Mouse (Mus musculus) G1E (cell line): ENCODE data around the gene Asnsd1. TPM values are rescaled to one million over a fixed set of nuclear protein-coding genes. Genes with fewer than 3 reads are reported as not detected.
"Not testable (repeated sequence)": the region's sequence is repeated elsewhere in the genome, so short reads cannot be mapped to it uniquely, and the experiment has no call there.

Source experiments
- ATAC-seq: 2 replicates; pipeline ENCODE4 v1.8.0; 2016; ENCODE audit warnings: mild to moderate bottlenecking; ENCODE audit not compliant: insufficient number of reproducible peaks, poor library complexity, low FRiP score, severe bottlenecking; ENCODE audit errors: extremely low read depth
- DNase-seq: peaks from one replicate; pipeline ENCODE4 v3.0.0; 2012; ENCODE audit warnings: low spot score
- H3K27me3 ChIP-seq: 2 replicates; pipeline ENCODE4 v1.6.1; 2012; ENCODE audit warnings: mild to moderate bottlenecking, low read length, inconsistent platforms; ENCODE audit not compliant: insufficient read depth
- H3K36me3 ChIP-seq: replicated peaks from 2 replicates; pipeline ENCODE3; 2012; ENCODE audit warnings: mild to moderate bottlenecking, inconsistent platforms
- H3K4me1 ChIP-seq: 2 replicates; pipeline ENCODE4 v1.6.1; 2012; ENCODE audit warnings: low read depth, low read length, inconsistent platforms, mixed read lengths; ENCODE audit not compliant: insufficient read depth
- H3K4me3 ChIP-seq: 2 replicates; pipeline ENCODE4 v1.5.1; 2012; ENCODE audit warnings: low read depth, mild to moderate bottlenecking, inconsistent platforms, low read length, moderate library complexity, mixed read lengths
- H3K9me3 ChIP-seq: replicated peaks from 2 replicates; pipeline ENCODE4 v1.6.1; 2012; ENCODE audit warnings: inconsistent platforms
- CTCF ChIP-seq: IDR thresholded peaks from 2 replicates; pipeline ENCODE4 v1.5.1; 2012; ENCODE audit warnings: low read depth, low read length, inconsistent platforms, mixed read lengths
- GATA1 ChIP-seq: IDR thresholded peaks from 2 replicates; pipeline ENCODE4 v1.6.1; 2012; ENCODE audit warnings: borderline replicate concordance, low read length, inconsistent platforms, mixed read lengths
- GATA2 ChIP-seq: IDR thresholded peaks from 2 replicates; pipeline ENCODE4 v1.6.1; 2012; ENCODE audit warnings: low read depth, low read length, inconsistent platforms, borderline replicate concordance
- POLR2AphosphoS5 ChIP-seq: IDR thresholded peaks from 2 replicates; pipeline ENCODE4 v1.6.1; 2012; ENCODE audit warnings: low read depth, low read length, inconsistent platforms; ENCODE audit not compliant: insufficient replicate concordance
- TAL1 ChIP-seq: conservative IDR thresholded peaks from 2 replicates; pipeline ENCODE4 v1.6.1; 2012; ENCODE audit warnings: low read depth, low read length, inconsistent platforms, mixed read lengths
- polyA plus RNA-seq: library from polyadenylated mRNA; stranded (reverse); fragments of >175 nt; gene quantifications from 2 replicates; pipeline ENCODE4 v1.2.3, GENCODE M21; 2012
- total RNA-seq, 2 experiments: library from RNA; stranded (forward) in 1 of 2; stranded (reverse) in 1 of 2; fragments of 200-1000 nt in 1 of 2; fragments of >200 nt in 1 of 2; fragmentation: Nextera tagmentation in 1 of 2; gene quantifications; 2 replicates each; pipeline ENCODE4 v1.2.3; 2014 to 2017

The Asnsd1 gene
- total and polyA plus RNA-seq, 3 experiments = 56.5 to 250 (median 186) TPM

- no peak for ATAC-seq
Observed at GRCm38 (mm10) chr1:53358988-53359387, 6.4 kb upstream of the Asnsd1 start.

GRCm38 (mm10) chr1:53341071-53341470, 11.5 kb downstream of the Asnsd1 start:
- Histone ChIP-seq H3K27me3 (no peaks in the 10 kb centered on the region), H3K36me3 (peaks cover 44% of the 10 kb centered on the region), H3K9me3 (no peaks in the 10 kb centered on the region), H3K4me1 (peaks cover 9% of the 10 kb centered on the region; the same call in 1 of the 2 replicates), H3K4me3 (no peak overlapping the region)
- no peak for ATAC-seq
- no peak for TF ChIP-seq POLR2AphosphoS5
- no peak for TF ChIP-seq GATA1
- no peak for TF ChIP-seq CTCF
- TF ChIP-seq GATA2 = no peak
- TF ChIP-seq TAL1 = no peak
- no peak for DNase-seq

More at GRCm38 (mm10) chr1:53358988-53359387, 6.4 kb upstream of the Asnsd1 start:
- Histone ChIP-seq H3K36me3 (no peaks in the 10 kb centered on the region), H3K27me3 (peaks cover 40% of the 10 kb centered on the region), H3K9me3 (no peaks in the 10 kb centered on the region), H3K4me1 (no peaks in the 10 kb centered on the region), H3K4me3 (no peak overlapping the region)
- no peak for DNase-seq
- TF ChIP-seq POLR2AphosphoS5 (no peak), GATA2 (no peak), GATA1 (no peak)

GRCm38 (mm10) chr1:53337403-53337802, 15.1 kb downstream of the Asnsd1 start:
- not testable (repeated sequence) for H3K4me3 ChIP-seq, H3K27me3 ChIP-seq, ATAC-seq, DNase-seq
- H3K9me3 ChIP-seq = peaks cover 10% of the 10 kb centered on the region
- H3K4me1 ChIP-seq = peaks cover 14% of the 10 kb centered on the region; the same call in 1 of the 2 replicates
- H3K36me3 ChIP-seq = peaks cover 15% of the 10 kb centered on the region

GRCm38 (mm10) chr1:53335465-53335864, 17.1 kb downstream of the Asnsd1 start:
- no peak overlapping the region for H3K4me3 ChIP-seq
- ATAC-seq (no peak), DNase-seq (no peak)
- H3K27me3 ChIP-seq = no peaks in the 10 kb centered on the region
- peaks cover 9% of the 10 kb centered on the region; the same call in 1 of the 2 replicates for H3K4me1 ChIP-seq
- H3K36me3 ChIP-seq = no peaks in the 10 kb centered on the region
- no peak for TF ChIP-seq TAL1
- TF ChIP-seq GATA2 = no peak
- no peak for TF ChIP-seq POLR2AphosphoS5
- peaks cover 10% of the 10 kb centered on the region for H3K9me3 ChIP-seq

- ATAC-seq, H3K4me3 ChIP-seq, H3K27me3 ChIP-seq, DNase-seq, H3K36me3 ChIP-seq: not testable (repeated sequence)
- peaks cover 10% of the 10 kb centered on the region for H3K9me3 ChIP-seq
- peaks cover 19% of the 10 kb centered on the region for H3K4me1 ChIP-seq
Observed at GRCm38 (mm10) chr1:53333527-53333926, 19.0 kb downstream of the Asnsd1 start.

GRCm38 (mm10) chr1:53324827-53325494, 27.6 kb downstream of the Asnsd1 start:
- no peak for ATAC-seq
- Histone ChIP-seq H3K9me3 (no peaks in the 10 kb centered on the region), H3K4me3 (no peak overlapping the region), H3K27me3 (no peaks in the 10 kb centered on the region), H3K4me1 (peaks cover 67% of the 10 kb centered on the region), H3K36me3 (peaks cover 14% of the 10 kb centered on the region)
- no peak for TF ChIP-seq CTCF
- TF ChIP-seq GATA1 = no peak
- no peak for TF ChIP-seq GATA2
- TF ChIP-seq POLR2AphosphoS5 = no peak
- TF ChIP-seq TAL1 = no peak
- no peak for DNase-seq

GRCm38 (mm10) chr1:53324277-53324676, 28.3 kb downstream of the Asnsd1 start:
- Histone ChIP-seq H3K4me1 (peaks cover 67% of the 10 kb centered on the region), H3K36me3 (peaks cover 18% of the 10 kb centered on the region), H3K27me3 (no peaks in the 10 kb centered on the region), H3K9me3 (no peaks in the 10 kb centered on the region), H3K4me3 (no peak overlapping the region)
- DNase-seq = peak; percentile 14
- TF ChIP-seq GATA2 (no peak), TAL1 (peak; percentile 76), GATA1 (no peak), CTCF (no peak), POLR2AphosphoS5 (no peak)
- peak; percentile 62 for ATAC-seq
